Mouse (Mus musculus) central nervous system, embryonic 18 days (tissue): ENCODE measurements around the gene Snrnp48. TPM values are rescaled to one million over a fixed set of nuclear protein-coding genes. Genes with fewer than 3 reads are reported as not detected.

Source experiments
- polyA plus RNA-seq: library from polyadenylated mRNA; depleted of rRNA; stranded (reverse); fragments of >200 nt; gene quantifications from 2 replicates; pipeline ENCODE4 v1.2.3, GENCODE M21; 2012; rRNA removed

Snrnp48 gene
- 34.6 and 39.7 TPM in 2 replicates for polyA plus RNA-seq

DNA sequence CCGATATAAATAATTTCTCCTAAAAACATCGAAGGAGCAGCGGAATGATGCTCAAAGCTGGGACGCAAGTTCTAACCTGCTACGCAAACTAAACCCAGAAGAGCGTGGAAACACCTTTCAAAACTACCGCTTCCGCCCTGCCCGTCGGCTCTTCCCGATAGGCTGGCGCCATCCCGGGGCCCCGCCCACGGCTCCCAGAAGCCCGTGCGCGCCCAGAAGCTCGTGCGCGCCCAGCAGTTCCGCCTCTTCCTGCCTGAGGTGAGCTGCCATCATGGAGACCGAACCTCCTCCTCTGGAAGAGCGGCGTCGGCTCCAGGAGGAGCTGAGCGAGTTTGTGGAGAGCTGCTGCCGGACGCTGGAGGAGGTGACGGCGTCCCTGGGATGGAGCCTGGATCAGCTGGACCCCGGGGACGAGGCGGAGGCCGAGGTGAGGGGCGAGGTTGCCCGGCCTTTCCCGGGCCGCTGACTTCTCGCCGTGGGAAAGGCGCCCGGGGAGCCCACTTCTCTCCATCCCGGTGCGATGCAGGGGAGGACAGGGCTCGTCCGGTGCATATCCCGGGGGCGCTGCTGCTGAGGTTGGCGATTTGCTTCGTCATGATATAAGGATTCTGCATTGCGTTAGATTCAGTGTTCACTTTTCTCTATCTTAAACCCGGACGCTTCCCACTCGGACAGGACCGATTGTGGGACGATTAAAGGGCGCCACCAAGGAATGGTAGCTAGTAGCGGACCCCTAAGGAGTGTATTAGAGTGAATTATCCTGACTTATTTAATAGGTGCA, at the start of gene Snrnp48:
TSS of gene Snrnp48 (plus strand) at position 237 of the 781 bp plus-strand sequence.

Other genes starting within 250 kb of the Snrnp48 start
- gene Ssr1, start 210.7 kb upstream of the Snrnp48 start, polyA plus RNA-seq: 21.9 and 22.3 TPM in 2 replicates
- 53.8 and 55.7 TPM in 2 replicates for gene Riok1, start 167.9 kb upstream of the Snrnp48 start, polyA plus RNA-seq
- 1.3 and 1.4 TPM in 2 replicates for gene Cage1, start 167.9 kb upstream of the Snrnp48 start, polyA plus RNA-seq
- gene Dsp, start 53.6 kb upstream of the Snrnp48 start, polyA plus RNA-seq: 0.35 and 1.1 TPM in 2 replicates
- 12.0 and 12.1 TPM in 2 replicates for gene Bmp6, start 140.2 kb downstream of the Snrnp48 start, polyA plus RNA-seq